In the genomic region with DNA sequence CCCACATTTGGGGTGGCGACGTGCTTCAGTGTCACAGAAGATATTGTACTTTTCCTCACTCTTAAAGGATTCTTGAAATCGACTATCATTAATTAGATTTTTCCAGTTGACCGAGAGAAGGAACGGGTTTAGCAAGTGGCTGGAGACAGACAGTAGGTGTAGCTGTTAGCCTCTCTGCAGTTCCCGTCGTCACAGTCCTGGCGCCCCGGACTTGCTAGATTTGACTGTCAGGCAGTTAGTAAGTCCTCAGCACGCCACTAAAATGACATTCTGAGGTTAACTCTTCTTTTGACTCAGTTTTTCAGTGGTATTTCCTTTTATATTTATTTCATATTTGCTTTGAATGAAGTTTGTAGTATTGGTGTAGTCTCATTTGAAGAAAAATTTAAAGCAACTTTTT, we compare ENCODE assay signal across 8 mouse cellular contexts. TPM values are rescaled to one million over a fixed set of nuclear protein-coding genes. Genes with fewer than 3 reads are reported as not detected.
DNase-seq lines count a peak whose midpoint lies in the region; ATAC-seq and TF ChIP-seq lines count a peak whose summit lies in the region.
"Had no signal": no experiment of that assay in that cellular context is flagged by ENCODE, and none has a peak within 500 bp of the region (broad histone marks: within the 10 kb centered on the region; RNA-seq: fewer than 3 reads in every experiment).

No protein-coding gene starts in this region.

- intact Hi-C loops in left cerebral cortex, postnatal 10 days (cut with DNase I), result loop anchor here (5.0 to 10.0 kb wide), 3 partner anchors 133 to 301 kb away; no protein-coding TSS in a partner anchor

- H3K9me3 ChIP-seq in CH12.LX (replicated peaks; ENCODE audit: low read length), result no peaks in the 10 kb centered on the region
- no peaks in the 10 kb centered on the region for H3K9me3 ChIP-seq in forebrain, embryonic 11.5 days (ENCODE audit: control insufficient read depth, low read length)
- H3K9me3 ChIP-seq in hindbrain, embryonic 14.5 days (ENCODE audit: control insufficient read depth, low read length), result no peaks in the 10 kb centered on the region
- H3K9me3 ChIP-seq in stomach, embryonic 14.5 days (ENCODE audit: control insufficient read depth, low read depth, low read length), result no peaks in the 10 kb centered on the region

- H3K27ac ChIP-seq in CH12.LX (ENCODE audit: insufficient read depth, low read depth), result no peak overlapping the region
- no peak overlapping the region for H3K27ac ChIP-seq in forebrain, embryonic 11.5 days (ENCODE audit: low read depth, low read length)
- no peak overlapping the region for H3K27ac ChIP-seq in hindbrain, embryonic 14.5 days
- no peak overlapping the region for H3K27ac ChIP-seq in stomach, embryonic 14.5 days (ENCODE audit: low read length)

- H3K36me3 ChIP-seq in CH12.LX (replicated peaks in 1 of 2; ENCODE audit: control insufficient read depth in 1 of 2, insufficient read depth in 1 of 2, low read length in 1 of 2), result peaks cover 0 to 24% of the 10 kb centered on the region in 2 experiments
- no peaks in the 10 kb centered on the region for H3K36me3 ChIP-seq in forebrain, embryonic 11.5 days (ENCODE audit: control insufficient read depth, insufficient read depth, low read length)
- H3K36me3 ChIP-seq in hindbrain, embryonic 14.5 days (replicated peaks; ENCODE audit: control insufficient read depth, insufficient read depth), result no peaks in the 10 kb centered on the region
- H3K36me3 ChIP-seq in stomach, embryonic 14.5 days (ENCODE audit: control insufficient read depth, insufficient read depth, low read length), result no peaks in the 10 kb centered on the region

- peaks cover 4% of the 10 kb centered on the region; the same call in 1 of the 2 replicates for H3K79me2 ChIP-seq in CH12.LX (replicated peaks; ENCODE audit: control insufficient read depth, extremely low read depth, insufficient read depth, poor library complexity, severe bottlenecking)

- H3K4me2 ChIP-seq in CH12.LX (ENCODE audit: insufficient read depth, low read depth, poor library complexity, severe bottlenecking), result peak overlapping the region; percentile 100
- peak overlapping the region; percentile 76 for H3K4me2 ChIP-seq in forebrain, embryonic 11.5 days (ENCODE audit: low read depth, low read length, severe bottlenecking)
- peak overlapping the region; percentile 81 for H3K4me2 ChIP-seq in hindbrain, embryonic 14.5 days (replicated peaks)
- peak overlapping the region; percentile 65 for H3K4me2 ChIP-seq in stomach, embryonic 14.5 days (replicated peaks; ENCODE audit: low read depth, low read length)

- TF ChIP-seq EP300 in CH12.LX (IDR thresholded peaks at IDR 0.05; ENCODE audit: low read length), result no peak

- H3K4me1 ChIP-seq in CH12.LX (ENCODE audit: control insufficient read depth in 1 of 2, insufficient read depth in 2 of 2), result peaks cover 7 to 49% of the 10 kb centered on the region in 2 experiments; a peak in 2 of 4 replicates
- peaks cover 6% of the 10 kb centered on the region; the same call in 1 of the 2 replicates for H3K4me1 ChIP-seq in forebrain, embryonic 11.5 days (replicated peaks; ENCODE audit: control insufficient read depth, insufficient read depth, low read length)
- peaks cover 10% of the 10 kb centered on the region for H3K4me1 ChIP-seq in hindbrain, embryonic 14.5 days (replicated peaks; ENCODE audit: control insufficient read depth, insufficient read depth, low read length)
- 0 out of 2 replicates have a peak, but pooled peaks cover 15% of the 10 kb centered on the region for H3K4me1 ChIP-seq in stomach, embryonic 14.5 days (ENCODE audit: control insufficient read depth, insufficient read depth, low read length)

- TF ChIP-seq RAD21 in CH12.LX (IDR thresholded peaks at IDR 0.05; ENCODE audit: low read depth, low read length), result peak; percentile 64

- 26% methylated on average over 10 of the region's 10 CpGs for WGBS in forebrain, embryonic 11.5 days
- 22% methylated on average over 10 of the region's 10 CpGs for WGBS in hindbrain, embryonic 14.5 days
- WGBS in stomach, embryonic 14.5 days, result 18% methylated on average over 10 of the region's 10 CpGs

- H3K4me3 ChIP-seq in CH12.LX (replicated peaks in 1 of 3; ENCODE audit: low read depth in 2 of 3, low read length in 2 of 3, poor library complexity in 1 of 3), result no peak overlapping the region
- H3K4me3 ChIP-seq in forebrain, embryonic 11.5 days (ENCODE audit: low read depth, low read length), result peak overlapping the region; percentile 95; the same call in 1 of the 2 replicates
- peak overlapping the region; percentile 89 for H3K4me3 ChIP-seq in hindbrain, embryonic 14.5 days (replicated peaks; ENCODE audit: low read length)
- H3K4me3 ChIP-seq in stomach, embryonic 14.5 days (ENCODE audit: low read depth, low read length), result peak overlapping the region; percentile 90
- H3K4me3 ChIP-seq: erythroblast, embryonic 14.5 days had no signal

- no peak overlapping the region for H3K9ac ChIP-seq in CH12.LX (ENCODE audit: insufficient read depth, low read depth)
- H3K9ac ChIP-seq in forebrain, embryonic 11.5 days (ENCODE audit: low read length), result no peak overlapping the region
- peak overlapping the region; percentile 80 for H3K9ac ChIP-seq in hindbrain, embryonic 14.5 days
- H3K9ac ChIP-seq in stomach, embryonic 14.5 days (replicated peaks; ENCODE audit: low read depth, low read length), result no peak overlapping the region

- dilution Hi-C loops in CH12.LX (cut with MboI; ENCODE audit: extremely low pct_ligation_motif_present, extremely low pct_unique_long_range_greater_than_20kb, low sequenced_read_pairs), result no loop called here

- no peak for ATAC-seq in forebrain, embryonic 11.5 days (replicated peaks; ENCODE audit: low FRiP score)
- no peak for ATAC-seq in hindbrain, embryonic 14.5 days (ENCODE audit: low FRiP score)
- ATAC-seq in stomach, embryonic 14.5 days (ENCODE audit: insufficient number of reproducible peaks, insufficient read depth, low FRiP score, low read depth), result no peak

- peak in 1 of 2 experiments; percentile 69; a peak in 2 of 4 replicates for TF ChIP-seq CTCF in CH12.LX (conservative IDR thresholded peaks at IDR 0.05 in 1 of 2, IDR thresholded peaks at IDR 0.05 in 1 of 2; ENCODE audit: low read depth in 2 of 2, low read length in 2 of 2)

- no peak for TF ChIP-seq POLR2A in CH12.LX (IDR thresholded peaks at IDR 0.05; ENCODE audit: low read depth, low read length)

- in situ Hi-C loops in CH12.LX (cut with MboI; ENCODE audit: low pct_ligation_motif_present, low pct_unique_long_range_greater_than_20kb, low sequenced_read_pairs), result no loop called here

- DNase-seq in CH12.LX (ENCODE audit: extremely low read depth) (no peak), adipocyte (ENCODE audit: low spot score) (peak; percentile 70)
- no peak for DNase-seq in forebrain, embryonic 11.5 days (ENCODE audit: low spot score)
- peak; percentile 62 for DNase-seq in hindbrain, embryonic 14.5 days (ENCODE audit: low spot score)
- DNase-seq in left cerebral cortex, postnatal 10 days (ENCODE audit: extremely low spot score in 1 of 2, low spot score in 2 of 2), result peak; percentile 50 to 62
- DNase-seq in lung, postnatal 36 days, result peak; percentile 76

- H3K27me3 ChIP-seq in CH12.LX (replicated peaks), result no peaks in the 10 kb centered on the region
- H3K27me3 ChIP-seq in forebrain, embryonic 11.5 days (ENCODE audit: control insufficient read depth, insufficient read depth, low read length), result no peaks in the 10 kb centered on the region
- no peaks in the 10 kb centered on the region for H3K27me3 ChIP-seq in hindbrain, embryonic 14.5 days (ENCODE audit: control insufficient read depth, insufficient read depth, low read length)
- H3K27me3 ChIP-seq in stomach, embryonic 14.5 days (ENCODE audit: control insufficient read depth, insufficient read depth, low read length), result no peaks in the 10 kb centered on the region

TF ChIP-seq in CH12.LX, 34 proteins besides CTCF, POLR2A, EP300 and RAD21:
- TF ChIP-seq SMC3 (IDR thresholded peaks at IDR 0.05; ENCODE audit: low read depth, low read length), result peak; percentile 63
- peak; percentile 46 for TF ChIP-seq BHLHE40 (IDR thresholded peaks at IDR 0.05; ENCODE audit: low read depth, low read length)
- TF ChIP-seq MXI1 (IDR thresholded peaks at IDR 0.05; ENCODE audit: low read depth, low read length), result no peak
- TF ChIP-seq IRF4 (IDR thresholded peaks at IDR 0.05; ENCODE audit: low read depth, low read length), result peak; percentile 60; the same call in 1 of the 2 replicates

RNA-seq across cellular contexts. Expression of a gene that starts 2.5 kb away (rescaled TPM):
- total RNA-seq in CH12.LX (2012; rRNA removed) (18.7 and 23.6 TPM in 2 replicates), CH12.LX (2014; rRNA removed) (13.6 and 15.1 TPM in 2 replicates)
- polyA plus RNA-seq in CH12.LX (2012; ENCODE audit: insufficient read length, low read depth), result 36.7 and 37.5 TPM in 2 replicates
- 43.2 and 48.5 TPM in 2 replicates for polyA plus RNA-seq in forebrain, embryonic 11.5 days (2014; fragmentation: Nextera tagmentation; extraction: Ambion mirVana)
- polyA plus RNA-seq in hindbrain, embryonic 14.5 days (2014; fragmentation: Nextera tagmentation; extraction: Ambion mirVana), result 13.0 and 14.1 TPM in 2 replicates
- 100 to 1,000 TPM; 129 to 135 TPM for total RNA-seq in left cerebral cortex, postnatal 10 days (2021)
- polyA plus RNA-seq in stomach, embryonic 14.5 days (2014; fragmentation: Nextera tagmentation; extraction: Ambion mirVana), result 44.0 and 44.2 TPM in 2 replicates

Comparison
In these comparisons a context has a peak if more than half of its experiments do, and no peak if none do; other contexts are left out.
1. DNase-seq: peak in adipocyte (single experiment), hindbrain, embryonic 14.5 days (single experiment), left cerebral cortex, postnatal 10 days (2 of 2) and lung, postnatal 36 days (single experiment); none in CH12.LX (single experiment) and forebrain, embryonic 11.5 days (single experiment).
2. H3K4me3 ChIP-seq: peak in forebrain, embryonic 11.5 days (single experiment), hindbrain, embryonic 14.5 days (single experiment) and stomach, embryonic 14.5 days (single experiment); none in CH12.LX (0 of 3).
3. Peak in every context shown above with its lines, with median percentiles within 50 percentile points of each other: H3K4me2 ChIP-seq.